Comparison of ENCODE assay signal across 9 mouse cellular contexts in the genomic region with DNA sequence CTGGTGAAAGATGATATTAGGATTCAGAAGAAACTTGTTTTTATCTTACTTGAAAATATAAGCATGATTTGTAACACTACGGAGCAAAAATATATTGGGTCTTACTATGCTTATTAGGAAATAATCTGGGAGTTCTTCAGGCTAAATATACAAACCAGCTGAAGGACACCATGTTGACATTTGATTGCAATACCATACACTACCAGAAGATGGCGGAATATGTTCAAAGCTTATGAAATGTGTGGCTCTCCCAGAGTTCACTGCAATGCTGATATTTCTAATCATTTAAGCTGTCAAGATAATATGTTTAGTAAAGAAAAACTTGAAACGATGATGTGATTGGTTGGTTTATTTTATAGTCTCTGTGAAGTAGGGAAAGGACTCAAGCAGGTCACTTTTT.
DNase-seq lines count a peak whose midpoint lies in the region; ATAC-seq and TF ChIP-seq lines count a peak whose summit lies in the region.
"Had no signal": no experiment of that assay in that cellular context is flagged by ENCODE, and none has a peak within 500 bp of the region (broad histone marks: within the 10 kb centered on the region; RNA-seq: fewer than 3 reads in every experiment).

No protein-coding gene starts in this region.

- TF ChIP-seq EP300 in ES-Bruce4 (IDR thresholded peaks at IDR 0.05; ENCODE audit: insufficient read depth, low read depth, low read length): no peak

- peaks cover 18% of the 10 kb centered on the region for H3K9me3 ChIP-seq in ES-Bruce4 (replicated peaks; ENCODE audit: control insufficient read depth, insufficient read depth, low read length, poor library complexity, severe bottlenecking)
- no peaks in the 10 kb centered on the region for H3K9me3 ChIP-seq in embryonic facial prominence, embryonic 14.5 days (ENCODE audit: control insufficient read depth, low read length)
- H3K9me3 ChIP-seq: megakaryocyte, embryonic 14.5 days had no signal

- no peaks in the 10 kb centered on the region for H3K36me3 ChIP-seq in ES-Bruce4 (ENCODE audit: control insufficient read depth, insufficient read depth, low read length, poor library complexity, severe bottlenecking)
- H3K36me3 ChIP-seq in embryonic facial prominence, embryonic 14.5 days (ENCODE audit: control insufficient read depth, insufficient read depth, low read length): no peaks in the 10 kb centered on the region

- peak; percentile 8 for TF ChIP-seq CTCF in ES-Bruce4 (IDR thresholded peaks at IDR 0.05; ENCODE audit: low read depth, low read length)

- H3K4me3 ChIP-seq in ES-Bruce4 (ENCODE audit: low read depth, low read length): no peak overlapping the region
- H3K4me3 ChIP-seq in embryonic facial prominence, embryonic 14.5 days (ENCODE audit: low read depth, low read length): no peak overlapping the region
- H3K4me3 ChIP-seq: megakaryocyte, embryonic 14.5 days had no signal

- H3K9ac ChIP-seq in ES-Bruce4 (ENCODE audit: low read depth, poor library complexity, severe bottlenecking): no peak overlapping the region
- no peak overlapping the region for H3K9ac ChIP-seq in embryonic facial prominence, embryonic 14.5 days (ENCODE audit: low read depth, low read length)

- no peak for TF ChIP-seq POLR2A in ES-Bruce4 (IDR thresholded peaks at IDR 0.05; ENCODE audit: insufficient read depth, low read length)

- H3K4me2 ChIP-seq in embryonic facial prominence, embryonic 14.5 days (ENCODE audit: low read depth, low read length): no peak overlapping the region

- no peaks in the 10 kb centered on the region for H3K27me3 ChIP-seq in ES-Bruce4 (ENCODE audit: control insufficient read depth, insufficient read depth, low read length, poor library complexity, severe bottlenecking)
- no peaks in the 10 kb centered on the region for H3K27me3 ChIP-seq in embryonic facial prominence, embryonic 14.5 days (replicated peaks; ENCODE audit: control insufficient read depth, insufficient read depth, low read length)
- H3K27me3 ChIP-seq: megakaryocyte, embryonic 14.5 days had no signal

- no peak for ATAC-seq in embryonic facial prominence, embryonic 14.5 days (ENCODE audit: low read depth)
- no peak for ATAC-seq in cerebellum, adult (ENCODE audit: insufficient number of reproducible peaks, low FRiP score, low TSS enrichment)

- 14% methylated on average over 3 of the region's 3 CpGs for WGBS in embryonic facial prominence, embryonic 14.5 days

- no peaks in the 10 kb centered on the region for H3K4me1 ChIP-seq in ES-Bruce4 (ENCODE audit: control insufficient read depth, insufficient read depth, low read length)
- H3K4me1 ChIP-seq in embryonic facial prominence, embryonic 14.5 days (ENCODE audit: control insufficient read depth, insufficient read depth, low read length): no peaks in the 10 kb centered on the region
- H3K4me1 ChIP-seq: megakaryocyte, embryonic 14.5 days had no signal

- H3K27ac ChIP-seq in ES-Bruce4 (ENCODE audit: insufficient read depth, low read length): no peak overlapping the region
- H3K27ac ChIP-seq in embryonic facial prominence, embryonic 14.5 days (replicated peaks; ENCODE audit: low read depth, low read length): no peak overlapping the region

- peak; percentile 10 for DNase-seq in kidney, postnatal 14 days
- no peak for DNase-seq in kidney, adult 18-20 months
- DNase-seq in A20 (ENCODE audit: low read depth, low spot score): peak; percentile 73
- peak; percentile 38 for DNase-seq in embryonic facial prominence, embryonic 14.5 days (ENCODE audit: low spot score)
- DNase-seq in urinary bladder, postnatal 10 days (ENCODE audit: low spot score): no peak
- DNase-seq in urinary bladder, postnatal 36 days (ENCODE audit: low spot score in 2 of 2): no peak

Comparison
In these comparisons a context has a peak if more than half of its experiments do, and no peak if none do; other contexts are left out.
1. DNase-seq: peak in kidney, postnatal 14 days (single experiment), A20 (single experiment) and embryonic facial prominence, embryonic 14.5 days (single experiment); none in kidney, adult 18-20 months (single experiment), urinary bladder, postnatal 10 days (single experiment) and urinary bladder, postnatal 36 days (0 of 2).